Mouse (Mus musculus) cerebellum, postnatal 4 days (tissue): ENCODE measurements around the gene Igsf9.

Experiments used
- DNase-seq, 2 experiments: peaks; one replicate each; pipeline ENCODE4 v3.0.0; 2022; ENCODE audit warnings: low spot score in 2 of 2, mixed read lengths in 1 of 2

Igsf9 gene

GRCm38 (mm10) chr1:172468301-172468877 is 13.2 kb upstream of the Igsf9 start:
- DNase-seq, result no peak

GRCm38 (mm10) chr1:172469373-172469772 is 12.2 kb upstream of the Igsf9 start:
- DNase-seq, result no peak

- DNase-seq, result no peak
Measured at GRCm38 (mm10) chr1:172469810-172470448, 11.7 kb upstream of the Igsf9 start.

GRCm38 (mm10) chr1:172472909-172473308 is 8.7 kb upstream of the Igsf9 start:
- DNase-seq, result no peak

- DNase-seq, result no peak
Measured at GRCm38 (mm10) chr1:172474196-172474595, 7.4 kb upstream of the Igsf9 start.

GRCm38 (mm10) chr1:172475054-172475741 is 6.4 kb upstream of the Igsf9 start, which contains the start of gene Slamf9:
Gene Slamf9 (plus strand): TSS chr1:172475358.
- DNase-seq, result no peak

GRCm38 (mm10) chr1:172478020-172478419 is 3.6 kb upstream of the Igsf9 start:
- DNase-seq, result no peak

- DNase-seq, result no peak
Measured at GRCm38 (mm10) chr1:172480376-172480775, 1.2 kb upstream of the Igsf9 start.

- DNase-seq, result no peak
Measured at GRCm38 (mm10) chr1:172481111-172481510, 477 bp upstream of the Igsf9 start.

- no peak for DNase-seq
Measured at GRCm38 (mm10) chr1:172482518-172483360, 1.2 kb downstream of the Igsf9 start.

GRCm38 (mm10) chr1:172483361-172483660 is 1.7 kb downstream of the Igsf9 start:
- DNase-seq, result no peak

GRCm38 (mm10) chr1:172484236-172484635 is 2.6 kb downstream of the Igsf9 start:
- DNase-seq, result no peak

GRCm38 (mm10) chr1:172484671-172485070 is 3.1 kb downstream of the Igsf9 start:
- no peak for DNase-seq

- DNase-seq, result no peak
Measured at GRCm38 (mm10) chr1:172485821-172486220, 4.2 kb downstream of the Igsf9 start.

- DNase-seq, result no peak
Measured at GRCm38 (mm10) chr1:172486236-172486635, 4.6 kb downstream of the Igsf9 start.

- DNase-seq, result no peak
Measured at GRCm38 (mm10) chr1:172486651-172487050, 5.1 kb downstream of the Igsf9 start.

GRCm38 (mm10) chr1:172487859-172488258 is 6.3 kb downstream of the Igsf9 start:
- DNase-seq, result no peak

GRCm38 (mm10) chr1:172488831-172489230 is 7.2 kb downstream of the Igsf9 start:
- DNase-seq, result no peak

GRCm38 (mm10) chr1:172489585-172490250 is 8.1 kb downstream of the Igsf9 start:
- DNase-seq, result no peak

- peak; percentile 93 to 95 for DNase-seq
Measured at GRCm38 (mm10) chr1:172490261-172490661, 8.7 kb downstream of the Igsf9 start.

- no peak for DNase-seq
Measured at GRCm38 (mm10) chr1:172492047-172492446, 10.5 kb downstream of the Igsf9 start.

- DNase-seq, result no peak
Measured at GRCm38 (mm10) chr1:172493516-172493915, 11.9 kb downstream of the Igsf9 start.
